Mouse (Mus musculus) large intestine, adult 2 months (tissue): ENCODE measurements around the gene Best1. TPM values are rescaled to one million over a fixed set of nuclear protein-coding genes. Genes with fewer than 3 reads are reported as not detected.

ENCODE experiments used
- DNase-seq: peaks from one replicate; pipeline ENCODE4 v3.0.0-alpha.2; 2012; ENCODE audit warnings: low read depth, low spot score
- WGBS: fragments of 180-500 bp; shearing (Covaris S2); methylation state at CpG from one replicate; pipeline ENCODE4 v1.1.7; 2018; 5-methylcytosine and 5-hydroxymethylcytosine counted together
- polyA plus RNA-seq: library from polyadenylated mRNA; depleted of rRNA; stranded (reverse); fragments of >200 nt; gene quantifications from 2 replicates; pipeline ENCODE4 v1.2.3, GENCODE M21; 2012

Gene Best1
- polyA plus RNA-seq, 1 experiment, result 0.30 TPM

DNA sequence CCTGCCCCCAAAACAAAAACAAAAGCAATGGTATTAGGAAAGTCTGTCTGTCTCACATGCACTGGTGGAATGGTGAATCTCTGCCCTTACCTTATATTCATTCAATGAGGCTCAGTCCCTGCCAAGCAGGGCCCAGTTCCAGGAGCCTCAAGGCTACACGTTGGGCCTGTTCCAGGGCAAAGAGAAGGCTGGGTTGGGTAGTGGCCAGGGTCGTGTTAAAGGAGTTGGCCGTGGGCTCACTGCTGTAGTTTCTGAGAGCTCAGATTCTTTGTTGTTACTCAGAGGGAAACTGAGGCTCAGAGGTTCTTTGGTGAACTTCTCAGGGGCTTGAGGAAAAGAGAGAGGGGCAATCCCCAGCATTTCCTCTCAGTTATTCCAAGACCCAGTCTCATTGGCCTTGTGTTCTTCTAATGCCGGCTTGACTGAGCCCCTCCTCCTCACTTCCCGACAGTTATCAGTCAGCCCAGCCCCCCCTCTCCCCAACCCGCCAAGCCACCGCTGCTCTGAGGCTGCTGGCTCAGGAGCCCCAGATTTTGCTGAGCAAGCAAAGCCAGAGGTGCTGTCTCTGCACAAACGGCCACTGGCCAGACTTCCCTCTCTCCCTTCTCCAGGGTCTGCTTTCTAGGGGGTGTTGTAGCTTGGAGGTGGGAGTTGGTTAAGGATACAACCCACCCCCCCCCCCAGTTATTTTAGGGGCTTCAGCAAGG is 23.9 kb upstream of the Best1 start:
- 21% methylated on average over 8 of the region's 8 CpGs for WGBS
- DNase-seq, result no peak

DNA sequence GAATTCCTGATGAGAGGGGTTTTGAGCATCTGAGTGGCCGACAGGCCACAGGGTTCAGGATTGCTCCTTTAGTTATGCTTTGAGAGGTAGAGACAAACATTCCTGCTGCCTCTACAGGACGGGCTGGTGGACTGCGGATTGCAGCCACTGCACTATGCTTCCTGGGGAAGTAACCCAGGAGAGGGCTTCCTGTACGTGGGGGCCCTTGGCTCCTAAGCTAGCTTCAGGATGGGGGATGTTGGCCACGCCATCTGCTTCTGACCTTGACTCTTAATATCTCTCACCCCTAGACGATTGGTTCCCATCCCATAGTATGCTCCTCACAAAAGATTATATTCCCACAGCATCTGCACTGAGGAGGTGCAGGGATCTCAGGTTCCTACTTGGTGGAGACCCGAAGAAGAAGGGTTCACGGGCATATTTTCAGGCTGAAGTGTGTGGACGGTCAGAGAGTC is 21.9 kb upstream of the Best1 start:
- 72% methylated on average over 9 of the region's 9 CpGs for WGBS
- DNase-seq, result no peak

DNA sequence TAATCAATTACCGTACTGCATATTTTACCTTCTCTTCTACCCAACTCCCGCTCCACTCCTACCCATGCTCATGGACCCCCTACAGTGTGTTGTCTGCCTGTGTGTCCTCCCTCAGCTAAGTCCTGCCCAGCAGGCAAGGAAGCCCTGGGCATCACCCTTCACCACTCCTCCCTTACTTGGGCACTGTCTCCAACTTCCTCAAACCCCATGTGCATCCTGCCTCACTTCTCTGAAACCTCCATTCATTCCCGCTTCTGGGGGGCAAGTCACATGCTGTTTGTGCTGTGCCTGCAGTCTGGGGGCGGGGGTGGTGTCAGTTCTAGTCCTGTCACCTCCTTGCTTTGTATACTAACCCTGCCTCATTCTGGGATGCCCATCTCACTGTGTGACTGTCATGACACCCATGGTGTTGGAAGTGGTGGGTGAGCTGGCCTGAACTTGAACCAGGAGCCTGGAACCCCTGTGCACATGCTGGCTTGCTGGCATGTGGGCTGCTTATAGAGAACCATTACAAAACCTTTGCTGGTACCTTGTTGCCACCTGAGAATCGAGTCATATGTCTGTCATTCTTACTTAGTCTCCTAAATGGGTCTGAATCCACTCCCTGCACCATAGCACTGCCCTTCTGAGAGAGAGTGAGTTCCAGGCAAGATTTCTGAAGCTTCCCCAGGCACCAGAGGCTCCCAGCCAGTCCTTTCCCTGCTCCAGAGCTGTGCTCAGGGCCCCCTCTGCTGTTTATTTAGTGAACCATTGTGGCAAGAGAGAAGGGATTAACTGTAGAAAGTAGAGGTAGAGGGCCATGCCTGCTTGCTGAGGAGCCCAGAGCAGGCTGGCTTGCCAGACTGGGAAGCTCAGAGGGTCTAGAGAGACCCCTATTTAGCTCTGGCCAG is 21.2 kb upstream of the Best1 start:
- WGBS, result 62% methylated on average over 5 of the region's 5 CpGs
- no peak for DNase-seq

DNA sequence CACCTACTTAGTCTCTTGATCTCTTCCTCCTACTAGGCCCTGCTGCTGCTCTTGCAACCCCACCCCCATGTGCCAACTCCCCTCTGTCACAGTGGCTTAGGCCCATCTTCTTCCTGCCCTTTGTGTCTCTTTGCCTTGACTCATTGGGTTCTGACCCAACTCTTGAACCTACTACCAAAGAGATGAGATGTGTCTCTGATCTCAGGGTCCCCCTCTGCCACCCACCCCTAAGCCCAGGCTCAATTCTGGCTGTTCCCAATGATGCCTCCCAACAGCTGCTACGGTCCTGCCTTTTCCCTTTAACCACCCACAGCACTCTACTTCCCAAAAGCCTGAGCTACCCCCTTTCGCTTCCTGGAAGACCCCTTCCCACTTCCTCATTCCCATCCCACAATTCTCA is 20.5 kb upstream of the Best1 start:
- DNase-seq, result no peak
- 72% methylated on average over 2 of the region's 2 CpGs for WGBS

DNA sequence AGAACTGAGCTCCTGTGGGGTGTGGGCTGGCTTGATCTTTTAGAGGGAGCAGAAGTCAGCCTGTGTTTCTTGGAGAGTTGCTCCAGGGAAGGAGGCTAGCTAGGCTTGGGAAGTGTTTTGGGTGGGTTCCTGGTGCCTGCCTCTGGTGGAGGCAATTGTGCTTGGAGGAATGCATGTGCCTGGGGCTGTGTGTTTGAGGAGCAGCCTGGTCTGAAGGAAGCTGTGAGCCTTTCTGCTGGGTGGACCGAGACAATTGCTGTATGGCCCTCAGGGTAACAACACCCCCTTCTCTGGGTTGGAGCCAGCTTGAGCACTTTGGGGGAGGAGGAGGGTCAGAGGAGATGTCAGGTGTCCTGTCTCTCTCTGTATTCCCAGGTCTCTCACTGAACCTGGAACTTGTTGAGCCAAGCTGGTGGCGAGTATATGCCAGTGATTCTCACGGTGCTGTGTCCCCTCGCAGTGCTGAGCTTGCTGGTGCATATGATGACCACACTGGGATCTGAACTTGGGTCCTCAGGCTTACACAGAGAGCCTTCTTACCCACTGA is 17.9 kb upstream of the Best1 start:
- DNase-seq, result no peak
- WGBS, result 78% methylated on average over 4 of the region's 4 CpGs

DNA sequence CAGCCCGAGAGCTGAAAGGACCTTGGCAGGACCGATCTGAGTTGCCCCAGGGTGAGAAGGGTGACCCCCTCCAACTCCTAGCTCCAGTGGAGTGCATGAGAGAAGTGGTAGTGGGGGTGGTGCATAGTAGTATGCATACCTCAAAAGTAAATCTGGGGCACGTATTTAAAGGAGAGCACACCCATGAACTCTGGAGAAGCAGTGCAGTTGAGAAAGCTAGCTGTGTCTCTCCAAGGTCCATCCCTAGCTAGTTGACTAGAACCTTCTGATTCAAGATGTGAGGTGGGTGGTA is 17.0 kb upstream of the Best1 start:
- WGBS, result 1% methylated on average over 3 of the region's 3 CpGs
- DNase-seq, result no peak

DNA sequence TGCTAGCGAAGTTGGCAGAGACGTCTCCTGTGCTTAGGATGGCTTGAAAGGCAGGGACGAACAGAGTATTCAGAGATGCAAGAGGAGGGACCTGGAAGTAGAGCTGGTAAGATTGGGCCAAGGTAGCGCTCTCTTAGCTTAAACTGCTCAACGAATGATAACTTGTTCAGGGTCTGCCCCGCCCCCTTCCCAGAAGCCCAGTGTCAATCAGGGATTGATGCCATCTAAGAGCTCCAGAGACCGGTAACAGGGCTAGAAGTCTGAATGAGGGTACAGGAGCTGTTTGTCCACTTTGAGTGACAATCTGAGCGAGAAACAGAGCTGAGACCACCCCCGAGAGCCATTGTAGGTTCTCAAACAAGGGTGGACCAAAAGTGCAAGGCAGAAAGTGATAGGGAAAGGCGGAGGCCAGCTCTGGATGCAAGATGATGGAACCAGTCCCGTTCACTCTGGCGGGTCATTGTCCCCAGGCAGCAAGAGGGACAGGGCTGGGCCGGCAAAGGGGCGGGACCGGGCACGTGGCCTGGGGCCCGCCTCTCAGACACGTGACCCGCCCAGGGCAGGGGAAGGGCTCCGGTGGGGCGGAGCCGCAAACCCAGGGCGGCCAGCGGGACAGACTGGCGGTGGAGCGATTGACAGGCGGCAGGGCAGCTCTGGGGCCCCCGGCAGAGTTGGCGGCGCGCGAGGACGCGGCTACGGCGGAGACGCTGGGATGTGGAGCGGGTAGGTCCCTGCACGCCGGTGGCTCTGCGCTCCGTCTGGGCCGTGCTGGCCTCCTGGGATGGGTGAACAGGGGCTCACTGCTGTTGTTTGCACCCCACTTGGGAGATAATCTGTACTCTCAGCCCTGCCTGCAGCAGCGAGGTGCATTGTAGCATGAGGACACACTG is 16.4 kb upstream of the Best1 start:
- WGBS, result 10% methylated on average over 44 of the region's 44 CpGs
- DNase-seq, result peak; percentile 51

DNA sequence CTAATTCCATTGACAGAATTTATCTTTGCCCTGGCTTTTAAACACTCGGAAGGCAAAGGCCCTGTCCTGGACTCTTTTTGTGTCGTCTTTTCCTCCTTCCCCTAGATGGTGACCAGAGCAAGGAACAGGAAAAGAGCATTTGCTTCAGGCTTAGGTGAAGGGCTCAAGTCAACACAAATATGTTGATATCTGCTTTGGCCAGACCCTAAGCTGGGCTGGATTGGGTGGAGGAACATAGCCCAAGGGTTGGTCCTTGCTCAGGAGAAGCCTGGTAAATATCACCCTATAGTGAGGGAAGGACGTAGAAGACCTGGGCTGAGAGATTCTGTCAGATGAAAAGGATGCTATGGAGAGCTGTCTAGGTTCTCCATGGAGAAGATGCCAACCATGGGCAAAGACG is 14.7 kb upstream of the Best1 start:
- no peak for DNase-seq
- 92% methylated on average over 4 of the region's 4 CpGs for WGBS

DNA sequence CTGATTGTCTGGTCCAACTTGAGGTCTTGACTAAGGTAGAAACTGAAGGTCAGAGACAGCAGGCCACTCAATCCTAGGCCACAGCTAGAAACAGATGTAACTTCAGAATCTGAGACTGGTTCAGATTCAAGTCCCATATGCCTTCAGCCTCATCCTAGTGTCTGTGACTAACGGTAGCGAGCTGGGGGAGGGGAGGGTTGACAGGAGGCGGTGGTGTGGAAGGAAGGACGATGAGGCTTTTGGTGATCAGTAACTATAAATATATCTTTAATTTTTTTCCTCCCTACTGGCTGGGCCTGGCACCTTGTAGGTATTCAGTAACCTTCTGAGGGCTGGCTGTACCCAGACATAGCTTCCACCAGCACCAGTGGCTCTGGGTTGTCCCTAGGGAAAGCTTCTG is 14.0 kb upstream of the Best1 start:
- WGBS, result 85% methylated on average over 4 of the region's 4 CpGs
- no peak for DNase-seq

DNA sequence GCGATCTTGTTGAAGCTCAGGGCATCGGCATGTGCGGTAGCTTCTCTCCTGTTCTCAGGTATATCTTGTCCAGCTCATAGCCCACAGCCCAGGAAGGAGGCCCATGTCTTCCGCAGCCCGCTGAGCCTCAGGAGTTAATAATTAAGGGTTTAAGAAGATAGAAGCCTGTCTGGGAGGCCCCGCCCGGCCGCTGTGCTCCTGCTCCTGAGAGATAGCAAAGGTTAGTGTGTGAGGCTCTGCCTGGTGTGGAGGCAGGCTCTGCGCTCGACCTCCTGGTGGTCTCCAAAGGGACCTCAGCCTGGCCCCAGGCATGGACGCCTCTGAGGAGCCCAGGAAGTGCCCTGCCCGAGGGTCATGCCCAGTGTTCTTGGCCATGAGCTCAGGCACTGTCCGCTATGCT is 13.4 kb upstream of the Best1 start:
- DNase-seq, result no peak
- 48% methylated on average over 13 of the region's 13 CpGs for WGBS

DNA sequence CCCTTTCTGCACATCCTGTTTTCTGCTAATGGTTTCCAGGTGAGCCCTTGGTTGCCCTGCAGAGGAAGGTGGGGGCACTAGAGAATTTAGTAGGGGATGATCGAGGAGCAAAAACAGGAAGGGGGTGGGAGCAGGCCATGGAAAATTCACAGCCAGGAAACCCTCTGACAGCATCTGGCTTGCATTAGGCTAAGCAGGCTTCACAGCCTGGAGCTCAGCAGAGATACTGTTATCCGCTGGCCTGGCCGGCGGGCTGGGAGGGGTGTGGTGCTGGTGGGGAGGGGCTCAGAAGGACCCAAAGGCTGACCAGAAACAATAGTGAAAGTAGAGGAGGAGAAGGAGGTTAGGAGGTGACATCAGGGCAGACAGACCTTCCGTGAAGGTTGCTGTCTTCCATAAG is 12.5 kb upstream of the Best1 start:
- no peak for DNase-seq
- WGBS, result 73% methylated on average over 5 of the region's 5 CpGs

DNA sequence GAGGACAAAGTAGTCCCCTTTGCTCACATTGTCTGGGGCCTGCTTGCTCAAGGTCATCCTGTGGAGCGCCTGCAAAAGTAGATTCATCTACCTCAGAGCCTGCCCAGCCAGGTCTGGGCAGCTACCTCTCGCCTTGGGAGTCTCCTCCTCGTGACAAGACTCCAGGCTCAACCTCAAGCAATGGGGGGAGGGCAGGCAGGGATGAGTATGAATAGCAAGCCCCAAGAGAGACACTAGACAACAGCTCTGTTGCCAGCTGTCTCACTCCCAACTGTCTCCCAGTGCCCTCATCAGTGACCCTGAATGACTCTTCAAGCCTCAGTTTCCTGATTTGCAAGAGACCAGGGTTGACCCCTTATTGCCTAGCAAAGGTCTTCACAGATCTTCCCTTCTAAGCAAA is 11.9 kb upstream of the Best1 start:
- WGBS, result 73% methylated on average over 3 of the region's 3 CpGs
- DNase-seq, result no peak

DNA sequence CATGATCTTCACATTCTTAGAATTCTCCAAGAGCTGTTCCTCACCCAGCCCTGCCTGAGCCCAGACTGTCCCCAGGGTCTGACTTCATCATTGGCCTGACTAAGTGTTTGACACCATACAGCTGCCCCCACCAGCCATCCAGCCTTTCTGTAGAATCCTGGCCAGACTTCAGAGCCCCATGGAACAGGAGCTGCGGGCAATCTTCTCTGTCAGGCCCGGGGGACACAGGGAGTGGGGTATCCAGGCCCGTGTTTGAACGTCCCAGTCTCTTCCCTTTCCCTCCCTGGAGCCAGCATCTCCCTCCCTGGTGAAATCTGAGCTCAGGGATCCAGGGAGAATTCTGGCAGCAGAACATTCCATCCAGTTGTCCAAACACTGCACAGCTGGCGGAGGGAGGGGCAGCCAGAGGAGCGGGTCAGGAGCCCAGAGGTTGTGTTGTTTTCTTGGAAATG is 11.4 kb upstream of the Best1 start:
- DNase-seq, result no peak
- WGBS, result 42% methylated on average over 6 of the region's 6 CpGs

DNA sequence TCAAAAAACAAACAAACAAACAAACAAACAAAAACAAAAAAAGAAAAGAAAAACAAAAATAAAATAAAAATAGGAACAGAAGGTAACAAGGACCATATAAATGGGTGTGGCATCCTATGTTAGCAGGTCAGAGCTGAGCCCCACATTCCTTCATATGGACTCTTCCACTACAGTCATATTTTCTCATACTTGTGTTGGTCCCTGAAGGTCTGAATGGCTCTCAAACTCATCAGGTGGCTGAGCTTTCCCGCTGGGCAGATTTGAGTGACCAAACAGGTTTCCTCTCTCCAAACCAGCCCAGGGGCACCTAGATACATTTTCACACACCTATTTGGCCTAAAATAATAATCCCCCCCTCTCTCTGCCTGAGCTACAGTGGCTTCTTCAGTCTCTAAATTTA is 10.0 kb upstream of the Best1 start:
- no peak for DNase-seq
- WGBS, result 58% methylated on average over 1 of the region's 1 CpGs

DNA sequence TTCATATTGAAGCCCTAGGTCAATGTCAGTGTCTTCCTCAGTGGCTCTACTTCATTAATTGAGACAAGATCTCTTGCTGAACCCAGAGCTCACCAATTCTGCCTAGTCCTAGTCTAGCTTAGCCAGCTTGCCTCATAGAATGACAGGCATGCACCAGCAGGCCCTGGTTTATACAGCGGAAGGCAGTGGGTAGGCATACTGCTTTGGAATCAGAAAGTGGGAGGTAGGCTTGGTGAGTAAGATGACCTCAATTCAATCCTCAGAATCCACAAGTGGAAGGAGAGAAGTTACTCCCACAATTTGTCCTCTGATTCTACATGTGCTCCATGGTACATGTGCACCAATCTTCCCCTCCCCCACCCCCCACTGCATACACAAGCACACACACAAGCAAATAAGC is 2.3 kb upstream of the Best1 start:
- no peak for DNase-seq
- WGBS, result 98% methylated on average over 1 of the region's 1 CpGs

DNA sequence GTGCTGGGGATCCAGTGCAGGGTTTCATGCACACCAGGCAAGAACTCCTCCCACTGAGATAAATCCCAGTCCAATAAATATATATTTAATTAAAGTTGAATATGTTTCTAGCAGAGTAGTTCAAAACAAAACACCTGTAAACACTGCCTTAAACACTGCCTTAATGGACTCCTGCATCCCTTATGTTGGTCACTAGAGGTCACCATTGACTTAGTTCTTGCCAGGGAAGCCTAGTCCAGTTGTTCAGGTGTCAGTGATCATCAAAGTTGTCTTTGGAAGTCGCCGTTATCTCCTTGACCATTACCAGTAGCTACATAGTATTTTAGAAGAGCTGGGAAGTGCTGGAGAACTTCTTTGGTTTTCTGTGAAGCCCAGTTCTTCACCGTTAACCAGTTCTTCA is 1.1 kb downstream of the Best1 start:
- 22% methylated on average over 3 of the region's 3 CpGs for WGBS
- no peak for DNase-seq

DNA sequence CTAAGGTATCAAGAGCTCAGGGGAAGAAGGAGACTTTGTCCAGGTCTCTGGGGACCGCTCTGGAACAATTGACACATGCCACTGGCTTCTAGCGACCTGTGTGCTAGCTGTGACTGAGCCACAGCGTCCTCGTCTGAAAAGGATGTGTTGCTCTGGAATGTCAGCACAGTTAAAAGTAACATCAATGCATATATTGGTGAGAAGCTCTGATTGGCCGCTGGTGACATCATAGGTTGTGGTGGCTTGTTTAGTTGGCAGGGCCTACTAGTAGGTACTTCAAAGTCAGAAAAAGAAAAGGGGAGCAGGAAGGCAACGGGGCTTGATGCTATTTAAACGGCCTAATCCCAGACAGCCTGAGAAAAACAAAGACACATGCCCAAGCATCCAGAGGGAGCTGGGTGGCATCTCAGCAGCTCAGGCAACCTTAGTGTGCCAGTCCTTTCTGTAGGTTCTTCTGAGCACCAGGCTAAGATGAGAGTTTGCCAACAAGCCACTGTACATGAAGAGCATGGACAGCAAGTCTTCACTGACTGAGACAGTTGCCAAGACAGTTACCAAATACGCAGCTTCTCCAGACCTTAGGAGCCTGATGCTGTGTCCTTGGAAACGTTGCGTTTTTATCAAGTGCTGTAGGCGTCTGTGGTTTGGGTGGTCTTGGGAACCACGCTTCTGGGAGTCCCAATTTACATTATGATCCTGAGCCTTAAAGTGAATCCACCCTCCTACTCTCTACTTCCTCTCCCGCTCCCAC is 2.5 kb downstream of the Best1 start:
- WGBS, result 52% methylated on average over 13 of the region's 13 CpGs
- no peak for DNase-seq

DNA sequence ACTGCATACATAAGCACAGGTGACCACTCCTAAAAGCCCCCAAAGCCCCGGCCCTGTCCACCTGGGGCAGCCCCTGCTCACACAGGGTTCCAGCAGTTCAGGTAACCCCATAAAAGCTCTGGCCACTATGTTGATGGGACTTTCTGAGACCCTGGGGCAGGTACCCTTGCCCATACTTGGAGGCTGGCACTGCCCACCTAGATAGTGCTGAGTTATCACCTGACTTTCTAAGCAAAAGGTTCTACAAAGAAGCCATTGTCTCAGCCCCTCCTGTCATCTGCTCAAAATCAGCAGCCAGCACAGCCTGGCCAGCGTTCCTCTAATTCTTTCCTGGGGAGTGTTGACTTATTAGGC is 3.4 kb downstream of the Best1 start:
- 68% methylated on average over 2 of the region's 2 CpGs for WGBS
- DNase-seq, result no peak
